Mouse (Mus musculus): ENCODE measurements around the gene Plau.

Gene Plau

DNA sequence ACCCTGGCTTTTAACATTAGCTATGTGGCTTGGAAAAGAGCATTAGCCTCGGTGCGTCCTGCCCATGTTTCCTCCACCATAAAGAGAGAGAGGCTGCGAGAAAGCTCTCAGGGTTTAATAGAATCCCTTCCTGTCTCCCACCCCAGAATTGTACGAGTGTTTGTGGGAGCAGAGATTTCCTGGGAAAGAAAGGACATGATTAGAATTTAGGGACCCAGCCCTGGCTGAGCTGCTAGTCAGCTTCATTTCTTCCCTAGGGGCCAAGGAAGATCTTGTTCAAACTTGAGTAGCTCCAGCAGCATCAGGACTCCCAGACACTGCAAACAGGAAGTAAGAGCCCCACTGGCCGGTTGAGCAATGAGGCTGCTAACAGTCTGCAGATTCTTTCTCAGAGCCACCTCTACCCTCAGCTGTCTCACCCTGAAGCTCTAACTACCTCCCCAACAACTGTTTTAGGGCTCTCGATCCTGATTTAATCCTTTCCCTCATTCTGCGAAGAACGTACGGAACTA is 9.2 kb downstream of the Plau start:
- DNase-seq: peak; percentile 50

GRCm38 (mm10) chr14:20846214-20846613 is 9.8 kb downstream of the Plau start:
- DNase-seq: no peak

DNA sequence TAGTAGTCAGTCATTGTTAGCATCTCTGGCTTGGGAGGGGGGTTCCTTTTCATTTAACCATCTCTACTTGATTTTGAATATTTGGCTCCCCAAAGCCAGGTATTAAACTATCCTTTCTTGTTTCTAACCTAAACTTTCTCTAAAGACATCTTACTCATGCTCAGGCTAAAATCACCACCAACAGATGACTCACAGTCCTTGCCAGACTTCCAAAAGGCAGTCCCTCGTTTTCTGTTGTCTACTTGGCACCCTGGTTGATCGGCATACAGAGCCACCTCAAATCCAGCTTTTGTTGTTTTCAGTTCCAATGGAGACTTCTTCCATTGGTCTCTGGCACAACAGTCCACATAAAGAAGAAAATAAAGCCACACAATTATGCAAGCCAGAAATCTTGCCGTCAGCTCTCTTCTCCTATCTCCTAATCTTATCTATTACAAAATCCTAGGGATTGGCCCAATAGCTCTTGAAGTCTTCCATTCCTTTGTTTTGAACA is 11.2 kb downstream of the Plau start:
- DNase-seq: no peak

DNA sequence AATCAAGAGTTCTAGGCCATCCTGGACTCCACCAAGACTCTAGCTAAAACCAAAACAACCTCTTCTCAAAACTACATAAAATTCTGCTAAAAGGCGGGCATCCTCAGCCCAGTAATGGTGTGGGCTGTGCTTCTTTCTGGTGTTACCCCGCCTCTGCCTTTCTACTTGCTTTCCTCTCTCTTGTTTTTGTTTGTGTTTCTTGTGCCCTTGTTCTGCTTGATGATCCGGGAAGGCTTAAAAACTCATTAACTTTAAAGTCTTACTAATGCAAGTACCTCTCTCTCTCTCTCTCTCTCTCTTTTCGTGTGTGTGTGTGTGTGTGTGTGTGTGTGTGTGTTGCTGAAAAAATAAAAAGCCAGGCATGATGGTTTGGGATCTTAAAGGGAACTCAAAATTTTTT is 13.3 kb downstream of the Plau start:
- DNase-seq: peak; percentile 56

DNA sequence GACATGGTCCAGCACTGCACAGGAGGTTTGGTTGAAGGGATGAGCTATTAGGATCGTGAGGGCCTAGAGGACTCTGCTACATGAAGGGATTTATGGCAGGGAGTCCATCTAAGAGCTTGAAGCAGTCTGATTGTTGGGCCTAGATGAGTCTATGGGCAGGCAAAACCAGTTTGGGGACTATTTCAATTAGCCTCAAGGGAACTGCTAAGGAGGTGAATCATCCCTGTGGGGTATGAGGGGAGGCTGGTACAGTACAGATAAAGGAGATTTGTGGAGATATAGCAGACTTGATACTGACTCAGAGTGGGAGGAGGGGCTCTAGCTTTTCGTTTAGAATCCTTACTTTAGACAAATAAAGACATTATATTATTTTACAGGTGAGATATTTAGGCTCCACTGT is 14.0 kb downstream of the Plau start:
- no peak for DNase-seq

- DNase-seq: no peak
Measured at GRCm38 (mm10) chr14:20851776-20852175, 15.3 kb downstream of the Plau start.

DNA sequence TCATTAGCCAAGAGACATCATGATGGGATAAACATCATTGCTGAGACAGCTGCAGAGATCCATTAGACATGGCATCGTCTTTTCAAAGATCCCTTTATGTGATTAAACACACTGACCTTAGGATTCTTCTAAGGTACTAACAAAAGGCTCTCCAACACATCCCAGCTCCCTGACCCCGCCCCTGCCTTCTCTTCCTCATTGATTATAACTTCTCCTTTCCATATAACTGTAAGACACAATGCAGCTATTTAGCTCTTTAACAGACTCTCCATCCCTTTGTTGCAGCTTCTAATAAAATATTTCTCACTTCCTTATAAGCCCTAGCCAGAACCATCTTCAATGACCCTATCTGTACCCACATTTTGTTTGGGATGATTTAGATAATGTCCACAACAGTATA is 24.7 kb downstream of the Plau start:
- DNase-seq: no peak

DNA sequence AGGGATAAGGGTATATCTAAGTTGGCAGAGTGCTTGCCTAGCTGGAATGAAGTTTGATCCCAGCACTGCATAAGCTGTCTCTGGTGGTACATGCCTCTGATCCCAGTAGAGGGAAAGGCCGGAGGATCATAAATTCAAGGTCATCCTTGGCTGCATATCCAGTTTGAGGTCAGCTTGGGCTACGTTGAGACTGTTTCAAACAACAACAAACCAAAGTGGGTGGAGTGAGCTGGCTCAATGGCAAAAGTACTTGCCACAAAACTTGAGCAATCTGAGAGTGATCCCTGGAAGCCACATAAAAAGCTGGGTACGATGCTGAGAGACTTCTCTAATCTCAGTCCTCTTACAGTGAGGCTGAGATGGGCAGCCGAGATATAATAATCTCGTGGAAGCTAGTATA is 25.1 kb downstream of the Plau start:
- DNase-seq: peak; percentile 16

- no peak for DNase-seq
Measured at GRCm38 (mm10) chr14:20863306-20864065, 27.0 kb downstream of the Plau start.

DNA sequence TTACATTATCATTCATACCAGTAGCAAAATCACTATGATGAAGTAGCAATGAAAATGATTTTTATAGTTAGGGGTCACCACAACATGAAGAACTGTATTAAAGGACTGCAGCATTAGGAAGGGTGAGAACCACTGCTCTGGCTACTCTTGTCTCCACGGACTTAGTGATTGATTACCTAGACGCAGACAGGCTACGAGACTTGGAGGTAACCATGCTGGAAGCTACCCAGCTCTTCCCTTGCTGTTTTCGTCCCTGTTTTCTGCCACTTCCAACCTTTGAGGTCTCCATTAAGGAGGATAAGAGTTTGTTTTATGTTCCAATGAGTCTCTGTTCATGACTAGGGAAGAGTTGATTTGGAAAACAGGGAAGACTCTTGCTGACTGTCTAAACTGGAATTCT is 27.7 kb downstream of the Plau start:
- no peak for DNase-seq

- no peak for DNase-seq
Measured at GRCm38 (mm10) chr14:20865604-20866003, 29.1 kb downstream of the Plau start.

DNA sequence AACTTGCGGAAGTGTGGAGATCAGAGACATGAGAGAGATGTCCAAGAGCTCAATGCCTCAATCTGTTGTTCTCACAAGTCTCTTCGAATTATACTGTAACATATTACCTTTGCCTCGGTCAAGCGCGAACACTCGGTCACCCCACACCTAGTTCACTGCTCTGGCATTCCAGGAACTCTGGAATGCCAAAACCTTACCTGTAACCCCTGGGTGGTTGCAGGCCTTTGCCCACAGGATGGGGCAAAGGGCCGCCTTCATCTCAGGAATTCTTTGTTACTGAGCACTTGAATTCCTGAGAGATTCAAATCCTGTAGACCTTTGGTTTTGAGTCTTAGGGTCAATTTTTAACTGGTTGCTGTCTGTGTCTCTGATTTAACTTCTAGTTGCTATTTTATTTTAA is 29.9 kb downstream of the Plau start:
- DNase-seq: peak; percentile 69

GRCm38 (mm10) chr14:20870110-20870509 is 33.6 kb downstream of the Plau start:
- peak; percentile 63 for DNase-seq

- peak; percentile 72 for DNase-seq
Measured at GRCm38 (mm10) chr14:20871495-20871894, 35.0 kb downstream of the Plau start.

GRCm38 (mm10) chr14:20873307-20873706 is 36.8 kb downstream of the Plau start:
- DNase-seq: peak; percentile 92

DNA sequence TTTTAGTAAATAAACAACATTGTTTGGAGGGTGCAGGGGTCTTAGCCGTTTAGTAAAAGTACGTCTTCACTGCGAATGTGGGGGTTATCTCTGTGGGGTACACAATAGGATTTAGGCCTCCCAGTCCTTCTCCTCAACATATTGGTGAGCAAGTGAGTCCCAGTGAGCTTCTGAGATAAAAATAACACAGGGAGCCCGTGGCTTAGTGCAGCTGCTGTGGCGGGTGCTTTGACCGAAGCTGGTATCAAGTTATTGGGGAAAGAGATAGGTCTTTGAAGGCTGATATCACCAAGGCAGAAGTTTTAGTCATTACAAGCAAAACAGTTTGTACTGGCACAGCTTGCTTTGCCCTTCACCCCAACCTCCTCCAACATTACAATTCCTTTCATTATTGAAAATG is 37.5 kb downstream of the Plau start:
- no peak for DNase-seq

DNA sequence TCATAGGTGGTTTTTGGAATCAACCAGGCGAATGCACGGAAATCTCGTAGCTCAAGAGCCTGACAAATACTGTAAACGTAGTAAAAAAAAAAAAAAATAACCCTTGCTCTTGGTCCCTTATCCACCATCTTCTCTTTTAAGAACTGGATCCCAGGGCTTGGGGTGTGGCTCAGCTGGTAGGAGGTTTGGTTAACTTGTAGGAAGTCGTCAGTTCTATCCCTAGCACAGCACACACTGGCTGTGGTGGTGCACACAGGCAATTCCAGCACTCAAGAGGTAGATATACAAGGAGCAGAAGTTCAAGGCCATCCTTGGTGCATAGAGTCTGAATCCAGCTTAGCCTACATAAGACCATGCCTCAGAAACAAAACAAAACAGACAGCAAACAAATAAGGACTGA is 48.2 kb downstream of the Plau start:
- DNase-seq: no peak

GRCm38 (mm10) chr14:20885091-20885888 is 48.8 kb downstream of the Plau start:
- DNase-seq: no peak

GRCm38 (mm10) chr14:20886266-20886665 is 49.8 kb downstream of the Plau start:
- DNase-seq: peak; percentile 47

- DNase-seq: no peak
Measured at GRCm38 (mm10) chr14:20887541-20888085, 51.2 kb downstream of the Plau start.

DNA sequence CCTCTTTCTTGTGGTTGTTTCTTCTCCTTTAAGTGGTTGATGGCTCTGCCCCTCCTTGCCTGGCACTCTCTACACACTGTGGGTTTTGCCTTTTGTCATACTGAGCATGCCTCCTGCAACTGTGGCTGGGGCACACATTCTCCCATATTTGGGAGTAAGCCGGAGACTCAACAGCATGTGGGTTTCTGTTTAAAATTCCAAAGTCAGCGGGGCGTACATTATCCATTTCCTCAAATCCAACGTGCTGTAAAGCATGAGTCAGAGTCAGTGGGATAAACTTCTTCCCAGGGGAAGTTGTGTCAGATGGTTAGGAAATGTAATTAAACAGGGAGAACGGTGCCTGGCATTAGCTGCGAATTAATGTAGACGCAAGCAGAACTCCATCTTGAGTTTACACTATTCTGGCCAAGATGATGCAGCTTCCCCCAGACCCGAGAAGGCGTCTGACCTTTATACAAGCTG is 55.5 kb downstream of the Plau start:
- DNase-seq: no peak
